Mouse (Mus musculus) ES-E14 (cell line): ENCODE results near the gene Ap1ar. TPM values are rescaled to one million over a fixed set of nuclear protein-coding genes. Genes with fewer than 3 reads are reported as not detected.

ENCODE experiments used
- DNase-seq: peaks from one replicate; pipeline ENCODE4 v3.0.0-alpha.2; 2013; ENCODE audit warnings: low read depth, low spot score
- H3K27ac ChIP-seq: 2 replicates; pipeline ENCODE4 v1.5.1; 2012; ENCODE audit warnings: low read depth, mild to moderate bottlenecking, low read length, moderate library complexity, mixed read lengths; ENCODE audit not compliant: poor library complexity, insufficient read depth, severe bottlenecking
- H3K36me3 ChIP-seq: 2 replicates; pipeline ENCODE4 v1.6.1; 2012; ENCODE audit warnings: mild to moderate bottlenecking, low read length, moderate library complexity, mixed read lengths; ENCODE audit not compliant: control insufficient read depth, poor library complexity, insufficient read depth, severe bottlenecking
- H3K4me1 ChIP-seq, 2 experiments: fragments of 150-350 bp in 1 of 2; sonication (generic) in 1 of 2; 2 replicates each; pipeline ENCODE4 v1.6.1; 2012; ENCODE audit warnings: low read length in 2 of 2, mild to moderate bottlenecking in 1 of 2, mixed read lengths in 1 of 2; ENCODE audit not compliant: control insufficient read depth in 2 of 2, insufficient read depth in 2 of 2, poor library complexity in 1 of 2
- H3K4me3 ChIP-seq, 2 experiments: fragments of 150-350 bp in 1 of 2; sonication (generic) in 1 of 2; 2 replicates each; pipeline ENCODE4 v1.5.1; 2012; ENCODE audit warnings: low read length in 2 of 2, low read depth in 1 of 2, mild to moderate bottlenecking in 1 of 2, mixed read lengths in 1 of 2; ENCODE audit not compliant: insufficient read depth in 1 of 2, poor library complexity in 1 of 2, severe bottlenecking in 1 of 2
- H3K9ac ChIP-seq: 2 replicates; pipeline ENCODE4 v1.6.1; 2012; ENCODE audit warnings: low read depth, mild to moderate bottlenecking, low read length, mixed read lengths; ENCODE audit not compliant: poor library complexity, insufficient read depth, severe bottlenecking
- H3K9me3 ChIP-seq: fragments of 150-350 bp; sonication (generic); 2 replicates; pipeline ENCODE4 v1.6.1; 2012; ENCODE audit warnings: low read depth, mild to moderate bottlenecking, low read length; ENCODE audit not compliant: control insufficient read depth, insufficient read depth
- CHD2 ChIP-seq: IDR thresholded peaks from 2 replicates; pipeline ENCODE4 v1.6.1; 2014; ENCODE audit warnings: mild to moderate bottlenecking, low read depth, low read length, inconsistent platforms
- HCFC1 ChIP-seq: IDR thresholded peaks from 2 replicates; pipeline ENCODE4 v1.6.1; 2012; ENCODE audit warnings: low read length, inconsistent platforms, borderline replicate concordance; ENCODE audit not compliant: insufficient read depth
- MAFK ChIP-seq: IDR thresholded peaks from 2 replicates; pipeline ENCODE4 v1.6.1; 2014; ENCODE audit warnings: mild to moderate bottlenecking, low read depth, low read length, inconsistent platforms; ENCODE audit not compliant: insufficient read depth
- ZC3H11A ChIP-seq: IDR thresholded peaks from 2 replicates; pipeline ENCODE4 v1.6.1; 2012; ENCODE audit warnings: low read depth, mild to moderate bottlenecking, inconsistent platforms, low read length, borderline replicate concordance
- ZNF384 ChIP-seq: IDR thresholded peaks from 2 replicates; pipeline ENCODE4 v1.6.1; 2012; ENCODE audit warnings: low read depth, low read length, inconsistent platforms
- in situ Hi-C, 2 experiments: fragments of 600-800 bp; cut with MboI; formaldehyde crosslinking; loops; one replicate each; pipeline ENCODE4 v1.15.1; 2025; ENCODE audit warnings: low sequenced_read_pairs in 2 of 2, inconsistent platforms in 1 of 2; ENCODE audit not compliant: unreplicated experiment in 2 of 2
- total RNA-seq: library from RNA; depleted of rRNA; stranded (reverse); fragments of 300-350 nt; gene quantifications from 2 replicates; pipeline ENCODE4 v1.2.3, GENCODE M21; 2012

Gene Ap1ar
- total RNA-seq, 1 experiment: 48.1 TPM

DNA sequence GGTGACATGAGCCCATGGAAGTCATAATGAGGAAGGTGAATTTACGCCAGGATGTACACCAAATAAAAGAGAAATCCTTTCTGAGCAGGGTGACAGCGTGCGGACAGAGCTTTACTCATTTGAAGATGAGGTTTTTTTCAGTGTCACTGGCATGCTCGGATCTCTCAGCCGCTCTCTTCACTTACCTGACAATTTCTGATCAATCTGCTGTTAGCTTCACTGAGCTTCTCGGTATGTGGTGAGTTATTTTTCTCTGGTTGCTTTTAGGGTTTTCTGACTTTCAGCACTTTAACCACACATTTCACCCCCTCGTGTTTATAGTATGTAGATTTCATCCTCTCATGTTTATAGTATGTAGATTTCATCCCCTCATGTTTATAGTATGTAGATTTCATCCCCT lies 37.7 kb upstream of the Ap1ar start:
- Histone ChIP-seq H3K4me3 (no peak overlapping the region), H3K9ac (no peak overlapping the region), H3K27ac (no peak overlapping the region), H3K4me1 (no peaks in the 10 kb centered on the region), H3K9me3 (no peaks in the 10 kb centered on the region), H3K36me3 (no peaks in the 10 kb centered on the region)
- TF ChIP-seq HCFC1 (no peak), CHD2 (no peak), ZNF384 (no peak), MAFK (no peak), ZC3H11A (no peak)
- in situ Hi-C loops: no loop called here
- DNase-seq: no peak

GRCm38 (mm10) chr3:127874254-127874883 lies 37.0 kb upstream of the Ap1ar start:
- in situ Hi-C loops: no loop called here
- no peaks in the 10 kb centered on the region for H3K4me1 ChIP-seq
- DNase-seq: no peak
- H3K4me3 ChIP-seq: no peak overlapping the region
- TF ChIP-seq MAFK (no peak), HCFC1 (no peak), ZC3H11A (no peak), ZNF384 (no peak), CHD2 (no peak)
- no peaks in the 10 kb centered on the region for H3K36me3 ChIP-seq
- H3K9me3 ChIP-seq: no peaks in the 10 kb centered on the region
- H3K9ac ChIP-seq: no peak overlapping the region
- H3K27ac ChIP-seq: no peak overlapping the region

- Histone ChIP-seq H3K9me3 (no peaks in the 10 kb centered on the region), H3K27ac (no peak overlapping the region), H3K4me3 (no peak overlapping the region), H3K9ac (no peak overlapping the region), H3K36me3 (no peaks in the 10 kb centered on the region), H3K4me1 (no peaks in the 10 kb centered on the region)
- DNase-seq: no peak
- TF ChIP-seq CHD2 (no peak), ZNF384 (no peak), ZC3H11A (no peak), MAFK (no peak), HCFC1 (no peak)
- in situ Hi-C loops: no loop called here
Observed at GRCm38 (mm10) chr3:127871575-127871974, 34.3 kb upstream of the Ap1ar start.

DNA sequence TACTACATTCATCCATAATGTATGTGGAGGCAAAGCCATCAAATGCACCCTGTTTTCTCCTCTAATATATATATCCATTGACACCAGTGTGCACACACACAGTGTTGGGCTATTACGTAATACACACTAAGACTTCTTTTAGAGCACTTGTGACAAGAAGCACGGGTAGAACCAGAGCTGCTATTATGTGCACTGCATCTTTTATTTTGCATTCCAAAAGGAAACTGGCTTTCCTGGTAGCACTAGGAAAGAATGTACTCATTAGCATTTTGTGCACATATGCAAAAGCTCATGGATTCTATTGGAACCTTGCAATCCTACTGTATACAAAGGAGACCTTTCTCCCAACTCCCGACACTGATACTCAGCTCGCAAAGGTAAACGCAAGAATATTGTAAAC lies 31.6 kb upstream of the Ap1ar start:
- Histone ChIP-seq H3K4me1 (no peaks in the 10 kb centered on the region), H3K36me3 (no peaks in the 10 kb centered on the region), H3K27ac (no peak overlapping the region), H3K9ac (no peak overlapping the region), H3K9me3 (no peaks in the 10 kb centered on the region), H3K4me3 (no peak overlapping the region)
- no peak for DNase-seq
- TF ChIP-seq MAFK (no peak), CHD2 (no peak)
- in situ Hi-C loops: no loop called here
